Mouse (Mus musculus) hindbrain, embryonic 16.5 days (tissue): ENCODE results near the gene Hlf. TPM values are rescaled to one million over a fixed set of nuclear protein-coding genes. Genes with fewer than 3 reads are reported as not detected.

Experiments
- ATAC-seq: fragments of 200-750 bp; cut with Nextera tagmentation; 2 replicates; pipeline ENCODE4 v1.8.0; 2017; ENCODE audit warnings: moderate TSS enrichment, moderate library complexity
- H3K27ac ChIP-seq: fragments of 300-500 bp; sonication (generic); 2 replicates; pipeline ENCODE4 v1.5.1; 2014; ENCODE audit warnings: low read depth, mild to moderate bottlenecking, control low read depth, low read length, moderate library complexity
- H3K27me3 ChIP-seq: fragments of 300-500 bp; sonication (generic); replicated peaks from 2 replicates; pipeline ENCODE4 v1.6.1; 2014; ENCODE audit warnings: low read length; ENCODE audit not compliant: control insufficient read depth, insufficient read depth
- H3K36me3 ChIP-seq: fragments of 300-500 bp; sonication (generic); 2 replicates; pipeline ENCODE4 v1.6.1; 2014; ENCODE audit warnings: mild to moderate bottlenecking, low read length, moderate library complexity, mixed read lengths; ENCODE audit not compliant: control insufficient read depth, insufficient read depth
- H3K4me1 ChIP-seq: fragments of 300-500 bp; sonication (generic); 2 replicates; pipeline ENCODE4 v1.6.1; 2014; ENCODE audit warnings: low read depth, low read length; ENCODE audit not compliant: control insufficient read depth, insufficient read depth
- H3K4me2 ChIP-seq: fragments of 300-500 bp; sonication (generic); 2 replicates; pipeline ENCODE4 v1.6.1; 2014; ENCODE audit warnings: mild to moderate bottlenecking, low read length, control low read depth, moderate library complexity
- H3K4me3 ChIP-seq: fragments of 300-500 bp; sonication (generic); 2 replicates; pipeline ENCODE4 v1.5.1; 2014; ENCODE audit warnings: mild to moderate bottlenecking, low read length, control low read depth, moderate library complexity
- H3K9ac ChIP-seq: fragments of 300-500 bp; sonication (generic); 2 replicates; pipeline ENCODE4 v1.6.1; 2014; ENCODE audit warnings: low read depth, mild to moderate bottlenecking, control low read depth, low read length, moderate library complexity
- H3K9me3 ChIP-seq: fragments of 300-500 bp; sonication (generic); 2 replicates; pipeline ENCODE4 v1.6.1; 2014; ENCODE audit warnings: mild to moderate bottlenecking, low read length, moderate library complexity; ENCODE audit not compliant: control insufficient read depth
- WGBS: fragments of 180-500 bp; shearing (Covaris S2); extraction: QIAGEN DNeasy Blood & Tissue Kit; methylation state at CpG from one replicate; pipeline ENCODE4 v1.1.7; 2014; 5-methylcytosine and 5-hydroxymethylcytosine counted together
- polyA plus RNA-seq: library from polyadenylated mRNA; unstranded; fragments of >200 nt; fragmentation: Nextera tagmentation; extraction: Ambion mirVana; gene quantifications from 2 replicates; pipeline ENCODE4 v1.2.1, GENCODE M21; 2015

The Hlf gene
- polyA plus RNA-seq, 1 experiment from 2014 or later = 5.5 TPM

- H3K36me3 ChIP-seq = no peaks in the 10 kb centered on the region
- no peak for ATAC-seq
- no peak overlapping the region for H3K9ac ChIP-seq
- H3K9me3 ChIP-seq = no peaks in the 10 kb centered on the region
- no peak overlapping the region for H3K27ac ChIP-seq
- H3K27me3 ChIP-seq = no peaks in the 10 kb centered on the region
- no peaks in the 10 kb centered on the region for H3K4me1 ChIP-seq
- H3K4me3 ChIP-seq = no peak overlapping the region
- H3K4me2 ChIP-seq = no peak overlapping the region
Observed at GRCm38 (mm10) chr11:90292766-90293165, 97.9 kb downstream of the Hlf start.

GRCm38 (mm10) chr11:90291156-90291555 lies 99.5 kb downstream of the Hlf start:
- Histone ChIP-seq H3K36me3 (no peaks in the 10 kb centered on the region), H3K9ac (no peak overlapping the region), H3K27me3 (no peaks in the 10 kb centered on the region), H3K27ac (no peak overlapping the region), H3K4me3 (no peak overlapping the region), H3K4me1 (no peaks in the 10 kb centered on the region), H3K9me3 (no peaks in the 10 kb centered on the region), H3K4me2 (no peak overlapping the region)
- WGBS = 62% methylated on average over 4 of the region's 4 CpGs
- ATAC-seq = no peak

- 90% methylated on average over 6 of the region's 6 CpGs for WGBS
- no peak for ATAC-seq
Observed at GRCm38 (mm10) chr11:90286550-90287154, 104.0 kb downstream of the Hlf start.

More at GRCm38 (mm10) chr11:90286550-90287154, 104.0 kb downstream of the Hlf start:
- Histone ChIP-seq H3K4me1 (no peaks in the 10 kb centered on the region), H3K4me2 (no peak overlapping the region), H3K36me3 (no peaks in the 10 kb centered on the region), H3K27ac (no peak overlapping the region), H3K4me3 (no peak overlapping the region), H3K9me3 (no peaks in the 10 kb centered on the region), H3K9ac (no peak overlapping the region), H3K27me3 (no peaks in the 10 kb centered on the region)

Other genes starting within 250 kb of the Hlf start
- 18.8 and 19.1 TPM in 2 replicates for gene Gm45716, start 203.2 kb downstream of the Hlf start, polyA plus RNA-seq
- gene Mmd, start 141.4 kb downstream of the Hlf start, polyA plus RNA-seq = 118 and 125 TPM in 2 replicates
- 14.4 and 18.6 TPM in 2 replicates for gene Stxbp4, start 247.2 kb upstream of the Hlf start, polyA plus RNA-seq
- gene Cox11, start 247.3 kb upstream of the Hlf start, polyA plus RNA-seq = 36.9 and 38.8 TPM in 2 replicates